ENCODE assay signal across 20 mouse cellular contexts in genomic region chr2:152057252-152057563, GRCm38 (mm10). TPM values are rescaled to one million over a fixed set of nuclear protein-coding genes. Genes with fewer than 3 reads are reported as not detected.
DNase-seq lines count a peak whose midpoint lies in the region; ATAC-seq lines count a peak whose summit lies in the region.
"Had no signal": no experiment of that assay in that cellular context is flagged by ENCODE, and none has a peak within 500 bp of the region (broad histone marks: within the 10 kb centered on the region; RNA-seq: fewer than 3 reads in every experiment).

No protein-coding gene starts in this region.

- ATAC-seq in forebrain, embryonic 15.5 days (replicated peaks) = no peak
- no peak for ATAC-seq in forebrain, embryonic 14.5 days
- no peak for ATAC-seq in hindbrain, embryonic 11.5 days (ENCODE audit: low FRiP score)
- ATAC-seq in midbrain, embryonic 12.5 days (ENCODE audit: low FRiP score, low read depth) = no peak
- ATAC-seq: lung, postnatal 0 days had no signal

- no peak overlapping the region for H3K4me2 ChIP-seq in forebrain, embryonic 15.5 days (replicated peaks)
- H3K4me2 ChIP-seq in forebrain, embryonic 14.5 days (ENCODE audit: low read length) = no peak overlapping the region
- H3K4me2 ChIP-seq in hindbrain, embryonic 11.5 days (replicated peaks; ENCODE audit: low read depth, low read length) = no peak overlapping the region
- no peak overlapping the region for H3K4me2 ChIP-seq in midbrain, embryonic 12.5 days (replicated peaks)
- H3K4me2 ChIP-seq: heart, embryonic 12.5 days; neural tube, embryonic 15.5 days had no signal

- 70% methylated on average over 9 of the region's 9 CpGs for WGBS in forebrain, embryonic 15.5 days
- 78% methylated on average over 9 of the region's 9 CpGs for WGBS in forebrain, embryonic 14.5 days
- WGBS in hindbrain, embryonic 11.5 days = 75% methylated on average over 9 of the region's 9 CpGs
- WGBS in midbrain, embryonic 12.5 days = 79% methylated on average over 9 of the region's 9 CpGs

- no peaks in the 10 kb centered on the region for H3K36me3 ChIP-seq in forebrain, embryonic 15.5 days
- no peaks in the 10 kb centered on the region for H3K36me3 ChIP-seq in forebrain, embryonic 14.5 days (ENCODE audit: control insufficient read depth, insufficient read depth, low read length)
- H3K36me3 ChIP-seq in hindbrain, embryonic 11.5 days (ENCODE audit: control insufficient read depth, insufficient read depth, low read length) = no peaks in the 10 kb centered on the region
- no peaks in the 10 kb centered on the region for H3K36me3 ChIP-seq in midbrain, embryonic 12.5 days
- H3K36me3 ChIP-seq: embryonic facial prominence, embryonic 10.5 days; heart, embryonic 12.5 days; neural tube, embryonic 15.5 days had no signal

- H3K9ac ChIP-seq in forebrain, embryonic 15.5 days (replicated peaks) = no peak overlapping the region
- H3K9ac ChIP-seq in forebrain, embryonic 14.5 days (ENCODE audit: low read length) = no peak overlapping the region
- 0 out of 2 replicates have a peak overlapping the region, but pooled peaks have one; percentile 15 for H3K9ac ChIP-seq in hindbrain, embryonic 11.5 days (ENCODE audit: low read depth, low read length)
- no peak overlapping the region for H3K9ac ChIP-seq in midbrain, embryonic 12.5 days (replicated peaks)
- H3K9ac ChIP-seq: heart, embryonic 12.5 days; neural tube, embryonic 15.5 days had no signal

- no peaks in the 10 kb centered on the region for H3K9me3 ChIP-seq in forebrain, embryonic 15.5 days
- H3K9me3 ChIP-seq in forebrain, embryonic 14.5 days (replicated peaks; ENCODE audit: control insufficient read depth, low read length) = no peaks in the 10 kb centered on the region
- no peaks in the 10 kb centered on the region for H3K9me3 ChIP-seq in hindbrain, embryonic 11.5 days (ENCODE audit: control insufficient read depth, low read length)
- no peaks in the 10 kb centered on the region for H3K9me3 ChIP-seq in midbrain, embryonic 12.5 days
- H3K9me3 ChIP-seq: embryonic facial prominence, embryonic 10.5 days; heart, embryonic 12.5 days; neural tube, embryonic 15.5 days had no signal

- no peaks in the 10 kb centered on the region for H3K27me3 ChIP-seq in forebrain, embryonic 15.5 days
- H3K27me3 ChIP-seq in forebrain, embryonic 14.5 days (replicated peaks; ENCODE audit: control insufficient read depth, insufficient read depth, low read length) = 0 out of 2 replicates have a peak, but pooled peaks cover 3% of the 10 kb centered on the region
- no peaks in the 10 kb centered on the region; the same call in 1 of the 2 replicates for H3K27me3 ChIP-seq in hindbrain, embryonic 11.5 days (ENCODE audit: control insufficient read depth, insufficient read depth, low read length)
- H3K27me3 ChIP-seq in midbrain, embryonic 12.5 days = peaks cover 22% of the 10 kb centered on the region

- H3K27ac ChIP-seq in forebrain, embryonic 15.5 days (replicated peaks) = peak overlapping the region; percentile 20; the same call in 1 of the 2 replicates
- H3K27ac ChIP-seq in forebrain, embryonic 14.5 days (ENCODE audit: low read depth, low read length) = no peak overlapping the region
- H3K27ac ChIP-seq in hindbrain, embryonic 11.5 days (ENCODE audit: low read depth, low read length) = peak overlapping the region; percentile 60
- H3K27ac ChIP-seq in midbrain, embryonic 12.5 days (replicated peaks) = peak overlapping the region; percentile 78
- H3K27ac ChIP-seq: embryonic facial prominence, embryonic 10.5 days; layer of hippocampus, adult 2 months; neural tube, embryonic 15.5 days had no signal

- peaks cover 19% of the 10 kb centered on the region for H3K4me1 ChIP-seq in forebrain, embryonic 15.5 days
- peaks cover 11% of the 10 kb centered on the region for H3K4me1 ChIP-seq in forebrain, embryonic 14.5 days (ENCODE audit: control insufficient read depth, insufficient read depth, low read length)
- H3K4me1 ChIP-seq in hindbrain, embryonic 11.5 days (replicated peaks; ENCODE audit: control insufficient read depth, insufficient read depth, low read length) = 0 out of 2 replicates have a peak, but pooled peaks cover 7% of the 10 kb centered on the region
- peaks cover 27% of the 10 kb centered on the region for H3K4me1 ChIP-seq in midbrain, embryonic 12.5 days
- H3K4me1 ChIP-seq: heart, embryonic 12.5 days had no signal

- no peak overlapping the region for H3K4me3 ChIP-seq in forebrain, embryonic 15.5 days
- no peak overlapping the region for H3K4me3 ChIP-seq in forebrain, embryonic 14.5 days (ENCODE audit: low read depth, low read length)
- no peak overlapping the region for H3K4me3 ChIP-seq in hindbrain, embryonic 11.5 days (ENCODE audit: low read depth, low read length)
- no peak overlapping the region for H3K4me3 ChIP-seq in midbrain, embryonic 12.5 days
- H3K4me3 ChIP-seq: embryonic facial prominence, embryonic 10.5 days; heart, embryonic 12.5 days; layer of hippocampus, adult 2 months; neural tube, embryonic 15.5 days had no signal

- DNase-seq in forebrain, embryonic 14.5 days (ENCODE audit: low spot score) = no peak
- peak; percentile 71 to 77 for DNase-seq in cerebellum, postnatal 10 days
- no peak for DNase-seq in hindbrain, embryonic 11.5 days (ENCODE audit: low spot score)
- no peak for DNase-seq in urinary bladder, postnatal 14 days (ENCODE audit: low spot score)
- no peak for DNase-seq in retina, postnatal 1 day
- DNase-seq: heart, adult 11 months; kidney, adult 8-10 months; kidney, postnatal 14 days; liver; right cerebral cortex, postnatal 25 days had no signal

RNA-seq across cellular contexts. Expression of gene Scrt2, which starts 24.1 kb away (rescaled TPM):
- polyA plus RNA-seq in forebrain, embryonic 15.5 days (2015; fragmentation: Nextera tagmentation; extraction: Ambion mirVana) = 20.9 and 22.9 TPM in 2 replicates
- polyA plus RNA-seq in forebrain, embryonic 14.5 days (2014; fragmentation: Nextera tagmentation; extraction: Ambion mirVana) = 16.1 and 16.2 TPM in 2 replicates
- 27.1 and 31.4 TPM in 2 replicates for polyA plus RNA-seq in hindbrain, embryonic 11.5 days (2014; fragmentation: Nextera tagmentation; extraction: Ambion mirVana)
- polyA plus RNA-seq in midbrain, embryonic 12.5 days (2016; fragmentation: Nextera tagmentation; extraction: Ambion mirVana) = 15.3 and 17.1 TPM in 2 replicates
- polyA plus RNA-seq: C2C12; liver, embryonic 16.5 days; lung, postnatal 0 days; spleen, adult 2 months had no signal

RNA-seq across cellular contexts. Expression of gene Srxn1, which starts 48.1 kb away (rescaled TPM):
- polyA plus RNA-seq in forebrain, embryonic 15.5 days (2015; fragmentation: Nextera tagmentation; extraction: Ambion mirVana) = 11.1 and 13.0 TPM in 2 replicates
- 11.8 and 12.0 TPM in 2 replicates for polyA plus RNA-seq in forebrain, embryonic 14.5 days (2014; fragmentation: Nextera tagmentation; extraction: Ambion mirVana)
- polyA plus RNA-seq in hindbrain, embryonic 11.5 days (2014; fragmentation: Nextera tagmentation; extraction: Ambion mirVana) = 13.4 and 14.8 TPM in 2 replicates
- 14.3 and 15.2 TPM in 2 replicates for polyA plus RNA-seq in midbrain, embryonic 12.5 days (2016; fragmentation: Nextera tagmentation; extraction: Ambion mirVana)

Comparison
In these comparisons a context has a peak if more than half of its experiments do, and no peak if none do; other contexts are left out.
1. DNase-seq: peak in cerebellum, postnatal 10 days (2 of 2); none in forebrain, embryonic 14.5 days (single experiment), hindbrain, embryonic 11.5 days (single experiment), urinary bladder, postnatal 14 days (single experiment) and retina, postnatal 1 day (single experiment).